Mouse (Mus musculus) spleen, adult 12 weeks (tissue): ENCODE measurements around the gene Bcl3.
A peak's percentile ranks its signal among the peaks of the same experiment; 100 is the strongest.

Experiments
- DNase-seq: peaks from one replicate; pipeline ENCODE4 v3.0.0; 2022; ENCODE audit warnings: low spot score

Gene Bcl3

GRCm38 (mm10) chr7:19822604-19823058 is at the start of gene Bcl3:
Bcl3 (minus strand) TSS chr7:19822770.
- DNase-seq, result peak; percentile 31

GRCm38 (mm10) chr7:19871943-19872601 is 49.5 kb upstream of the Bcl3 start:
- DNase-seq, result no peak

GRCm38 (mm10) chr7:19871137-19871621 is 48.6 kb upstream of the Bcl3 start:
- no peak for DNase-seq

GRCm38 (mm10) chr7:19867751-19868399 is 45.3 kb upstream of the Bcl3 start:
- no peak for DNase-seq

GRCm38 (mm10) chr7:19866490-19866889 is 43.9 kb upstream of the Bcl3 start:
- no peak for DNase-seq

- DNase-seq, result no peak
Observed at GRCm38 (mm10) chr7:19865246-19866036, 42.9 kb upstream of the Bcl3 start.

- DNase-seq, result no peak
Observed at GRCm38 (mm10) chr7:19864241-19864640, 41.7 kb upstream of the Bcl3 start.

- DNase-seq, result no peak
Observed at GRCm38 (mm10) chr7:19861199-19861598, 38.6 kb upstream of the Bcl3 start, which contains the start of gene Ceacam16. Ceacam16 (minus strand) TSS chr7:19861299.

GRCm38 (mm10) chr7:19859740-19860139 is 37.2 kb upstream of the Bcl3 start:
- DNase-seq, result no peak

- no peak for DNase-seq
Observed at GRCm38 (mm10) chr7:19856283-19856682, 33.7 kb upstream of the Bcl3 start.

- no peak for DNase-seq
Observed at GRCm38 (mm10) chr7:19855663-19856062, 33.1 kb upstream of the Bcl3 start.

GRCm38 (mm10) chr7:19853526-19853925 is 31.0 kb upstream of the Bcl3 start:
- DNase-seq, result no peak

GRCm38 (mm10) chr7:19851858-19852570 is 29.4 kb upstream of the Bcl3 start, which contains the start of gene Gm19345:
Gm19345 (plus strand) TSS chr7:19852003.
- DNase-seq, result no peak

GRCm38 (mm10) chr7:19844521-19845171 is 22.1 kb upstream of the Bcl3 start:
- DNase-seq, result no peak

GRCm38 (mm10) chr7:19843561-19843960 is 21.0 kb upstream of the Bcl3 start:
- no peak for DNase-seq

GRCm38 (mm10) chr7:19842885-19843504 is 20.4 kb upstream of the Bcl3 start:
- DNase-seq, result no peak

GRCm38 (mm10) chr7:19841686-19842413 is 19.3 kb upstream of the Bcl3 start:
- no peak for DNase-seq

- DNase-seq, result no peak
Observed at GRCm38 (mm10) chr7:19840936-19841335, 18.4 kb upstream of the Bcl3 start.

GRCm38 (mm10) chr7:19840371-19840770 is 17.8 kb upstream of the Bcl3 start:
- DNase-seq, result no peak

GRCm38 (mm10) chr7:19836843-19837242 is 14.3 kb upstream of the Bcl3 start:
- DNase-seq, result no peak
